Mouse (Mus musculus): ENCODE measurements around the gene Zfyve26. TPM values are rescaled to one million over a fixed set of nuclear protein-coding genes. Genes with fewer than 3 reads are reported as not detected.

Gene Zfyve26
- polyA plus RNA-seq (2014; fragmentation: Illumina TruSeq; extraction: RNeasy Lipid Tissue Mini Kit (QIAGEN cat#74804); ENCODE audit: low read depth, low replicate concordance), result 9.1 TPM

DNA sequence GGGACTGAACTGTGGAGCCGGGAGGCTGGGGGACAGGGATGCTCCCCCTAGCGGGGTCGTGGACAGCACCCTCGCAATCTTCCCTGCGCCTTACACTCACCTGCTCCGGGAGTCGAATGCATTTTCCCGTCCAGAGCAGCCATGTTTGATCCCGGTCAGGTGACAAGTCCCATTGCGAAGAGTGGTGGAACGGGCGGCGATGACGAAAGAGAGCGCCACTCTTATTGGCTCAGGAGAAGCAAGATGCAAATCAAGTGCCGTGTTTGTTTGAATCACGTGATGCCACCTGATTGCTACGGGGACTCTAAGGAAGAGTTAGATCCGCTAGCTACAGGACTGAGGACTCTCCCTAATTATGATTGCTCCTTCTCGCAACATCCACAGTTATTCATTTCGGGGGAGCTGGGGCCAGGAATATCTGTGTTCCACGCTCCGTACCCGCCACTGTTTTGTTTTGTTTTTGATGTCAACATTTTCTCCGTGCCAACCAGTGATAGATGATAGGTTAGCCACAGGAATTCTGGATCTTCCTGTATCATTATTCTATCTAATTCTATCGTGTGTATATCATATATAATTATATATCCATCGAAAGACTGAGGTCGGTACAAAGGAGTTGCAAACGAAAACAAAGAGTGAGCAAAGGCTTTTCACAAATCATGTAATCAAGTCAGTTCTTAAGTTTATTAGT, at the start of gene Zfyve26:
Gene Zfyve26, minus strand, starts transcription at position 179 of the 691 bp plus-strand sequence.

DNA sequence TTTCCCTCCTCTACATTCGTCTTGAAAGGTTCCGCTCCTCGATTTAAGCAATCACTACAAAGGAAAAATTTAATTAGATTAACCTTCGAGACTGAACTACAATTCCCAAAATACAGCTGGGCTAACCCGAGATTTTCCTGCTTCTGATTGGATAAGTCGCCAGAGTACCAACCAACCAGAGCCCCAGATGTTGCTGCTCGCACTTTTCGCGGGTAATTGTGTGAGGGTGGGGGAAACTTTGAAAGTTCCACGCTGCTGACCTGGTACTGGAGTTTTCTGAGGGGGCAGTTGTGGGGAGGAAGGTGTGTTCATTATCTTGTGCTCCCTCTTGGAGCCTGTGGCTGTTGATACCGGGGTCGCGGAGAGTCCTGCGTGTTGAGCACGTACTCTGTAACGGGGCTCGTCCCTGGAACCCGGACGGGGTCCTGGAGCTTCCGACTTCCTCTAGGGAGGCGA, 1.0 kb upstream of the Zfyve26 start, which contains the start of gene Rad51b:
Gene Rad51b, plus strand, starts transcription at position 162 of the 456 bp plus-strand sequence.

DNA sequence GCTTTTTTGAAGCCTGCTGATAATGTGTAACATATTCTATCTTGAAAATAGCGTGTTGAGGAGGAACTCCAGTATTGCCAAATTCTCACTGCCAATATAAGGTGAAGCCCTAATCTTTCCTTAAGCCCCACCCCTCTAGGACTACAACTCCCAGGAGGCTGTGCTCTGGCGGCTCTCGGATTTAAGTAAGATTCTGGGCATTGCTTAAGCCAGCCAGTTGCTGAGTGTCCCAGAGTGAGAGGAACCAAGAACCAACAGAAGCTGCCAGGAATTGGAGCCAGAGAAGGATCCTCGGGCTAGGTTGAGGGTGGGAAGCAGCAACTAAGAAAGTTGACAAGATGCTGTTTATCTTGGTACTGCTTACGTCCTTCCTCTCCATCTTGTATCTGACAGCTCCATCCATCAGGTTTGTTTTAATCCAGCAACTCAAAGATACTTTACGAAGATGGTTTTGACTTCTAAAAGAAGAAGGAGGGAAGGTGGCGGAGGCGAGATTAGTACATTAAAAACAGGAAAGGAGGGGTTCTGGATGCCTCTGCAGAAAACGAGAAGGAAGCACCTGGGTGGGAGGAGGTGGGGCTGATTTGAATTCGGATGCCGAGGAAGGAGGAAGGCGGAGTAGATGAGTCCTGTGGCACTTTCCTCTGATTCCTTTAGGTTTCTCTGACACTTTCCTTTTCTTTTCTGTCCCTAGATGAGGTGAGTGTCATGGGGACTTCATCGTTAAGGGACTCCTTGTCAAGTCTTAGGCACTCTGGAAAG, 87.2 kb downstream of the Zfyve26 start, which contains the start of gene Rdh12:
Gene Rdh12, plus strand, starts transcription at position 212 of the 762 bp plus-strand sequence.

DNA sequence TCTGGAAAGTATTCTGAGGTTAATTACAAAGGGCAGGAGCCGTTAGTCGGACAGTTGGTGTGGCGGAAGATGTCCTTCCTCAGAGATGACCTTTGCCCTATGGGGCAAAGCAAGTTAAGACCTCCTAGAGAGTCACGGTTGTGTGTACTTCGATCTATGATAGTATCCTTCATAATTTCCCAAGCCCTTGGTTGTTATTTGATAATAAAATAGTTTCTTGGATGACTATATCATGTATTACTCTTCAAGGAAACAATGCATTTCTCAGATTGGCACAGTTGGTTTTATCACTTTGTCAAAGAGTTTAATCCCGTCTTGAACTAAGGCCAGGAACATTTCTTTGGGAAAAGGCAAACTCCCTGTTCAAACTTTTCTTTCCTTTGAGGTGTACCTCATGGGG, 103.9 kb downstream of the Zfyve26 start, which contains the start of gene Rdh11:
Gene Rdh11, minus strand, starts transcription at position 101 of the 400 bp plus-strand sequence.

Other genes starting within 250 kb of the Zfyve26 start
- 33.4 TPM for gene Pigh, start 206.7 kb downstream of the Zfyve26 start, polyA plus RNA-seq (2014; fragmentation: Illumina TruSeq; extraction: RNeasy Lipid Tissue Mini Kit (QIAGEN cat#74804); ENCODE audit: low read depth, low replicate concordance)
- gene Arg2, start 165.5 kb downstream of the Zfyve26 start, polyA plus RNA-seq (2014; fragmentation: Illumina TruSeq; extraction: RNeasy Lipid Tissue Mini Kit (QIAGEN cat#74804); ENCODE audit: low read depth, low replicate concordance), result 108 TPM
- 152 TPM for gene Vti1b, start 123.6 kb downstream of the Zfyve26 start, polyA plus RNA-seq (2014; fragmentation: Illumina TruSeq; extraction: RNeasy Lipid Tissue Mini Kit (QIAGEN cat#74804); ENCODE audit: low read depth, low replicate concordance)
- 31.7 TPM for gene Rdh11, start 104.0 kb downstream of the Zfyve26 start, polyA plus RNA-seq (2014; fragmentation: Illumina TruSeq; extraction: RNeasy Lipid Tissue Mini Kit (QIAGEN cat#74804); ENCODE audit: low read depth, low replicate concordance)
- gene Rdh12, start 87.4 kb downstream of the Zfyve26 start, polyA plus RNA-seq (2014; fragmentation: Illumina TruSeq; extraction: RNeasy Lipid Tissue Mini Kit (QIAGEN cat#74804); ENCODE audit: low read depth, low replicate concordance), result 0.93 TPM
- gene Rad51b, start 978 bp upstream of the Zfyve26 start, polyA plus RNA-seq (2014; fragmentation: Illumina TruSeq; extraction: RNeasy Lipid Tissue Mini Kit (QIAGEN cat#74804); ENCODE audit: low read depth, low replicate concordance), result not detected